Mouse (Mus musculus): Measurements from ENCODE around the gene Swsap1. TPM values are rescaled to one million over a fixed set of nuclear protein-coding genes. Genes with fewer than 3 reads are reported as not detected.

Gene Swsap1
- polyA plus RNA-seq, 1 experiment from 2014 or later, result 5.4 TPM

GRCm38 (mm10) chr9:21955225-21955569 lies 358 bp upstream of the Swsap1 start:
- TF ChIP-seq EP300 (optimal IDR thresholded peaks at IDR 0.05) (no peak), CTCF (IDR thresholded peaks at IDR 0.05; ENCODE audit: low read depth) (peak; percentile 67)
- ATAC-seq (ENCODE audit: low FRiP score, low TSS enrichment), result peak; percentile 62
- Histone ChIP-seq H3K9ac (ENCODE audit: low read length) (peak overlapping the region; percentile 48), H3K27me3 (ENCODE audit: control insufficient read depth, insufficient read depth, low read length) (no peaks in the 10 kb centered on the region), H3K4me3 (ENCODE audit: low read depth, low read length) (peak overlapping the region; percentile 71), H3K4me1 (replicated peaks; ENCODE audit: control insufficient read depth, insufficient read depth) (no peaks in the 10 kb centered on the region), H3K36me3 (ENCODE audit: control insufficient read depth, insufficient read depth, low read length) (no peaks in the 10 kb centered on the region), H3K27ac (replicated peaks) (0 out of 2 replicates have a peak overlapping the region, but pooled peaks have one; percentile 40), H3K4me2 (replicated peaks; ENCODE audit: low read depth) (peak overlapping the region; percentile 60), H3K9me3 (ENCODE audit: control insufficient read depth, low read length) (no peaks in the 10 kb centered on the region)
- under 1% methylated on average over 18 of the region's 18 CpGs for WGBS
- no peak for DNase-seq (ENCODE audit: low spot score)

GRCm38 (mm10) chr9:21958372-21958771 lies 2.8 kb downstream of the Swsap1 start:
- Histone ChIP-seq H3K4me2 (replicated peaks; ENCODE audit: low read depth) (no peak overlapping the region), H3K4me3 (ENCODE audit: low read depth, low read length) (no peak overlapping the region), H3K27me3 (ENCODE audit: control insufficient read depth, insufficient read depth, low read length) (no peaks in the 10 kb centered on the region), H3K9me3 (ENCODE audit: control insufficient read depth, low read length) (no peaks in the 10 kb centered on the region), H3K9ac (ENCODE audit: low read length) (no peak overlapping the region), H3K36me3 (ENCODE audit: control insufficient read depth, insufficient read depth, low read length) (no peaks in the 10 kb centered on the region), H3K27ac (replicated peaks) (no peak overlapping the region), H3K4me1 (replicated peaks; ENCODE audit: control insufficient read depth, insufficient read depth) (peaks cover 2% of the 10 kb centered on the region; the same call in 1 of the 2 replicates)
- no peak for ATAC-seq (ENCODE audit: low FRiP score, low TSS enrichment)
- TF ChIP-seq EP300 (optimal IDR thresholded peaks at IDR 0.05), result no peak
- TF ChIP-seq CTCF (IDR thresholded peaks at IDR 0.05; ENCODE audit: low read depth), result no peak
- DNase-seq (ENCODE audit: low spot score), result no peak
- 73% methylated on average over 5 of the region's 5 CpGs for WGBS

- Histone ChIP-seq H3K27ac (replicated peaks) (no peak overlapping the region), H3K4me2 (replicated peaks; ENCODE audit: low read depth) (no peak overlapping the region), H3K36me3 (ENCODE audit: control insufficient read depth, insufficient read depth, low read length) (no peaks in the 10 kb centered on the region), H3K4me1 (replicated peaks; ENCODE audit: control insufficient read depth, insufficient read depth) (peaks cover 2% of the 10 kb centered on the region; the same call in 1 of the 2 replicates), H3K9me3 (ENCODE audit: control insufficient read depth, low read length) (no peaks in the 10 kb centered on the region), H3K9ac (ENCODE audit: low read length) (no peak overlapping the region), H3K27me3 (ENCODE audit: control insufficient read depth, insufficient read depth, low read length) (no peaks in the 10 kb centered on the region), H3K4me3 (ENCODE audit: low read depth, low read length) (no peak overlapping the region)
- TF ChIP-seq CTCF (IDR thresholded peaks at IDR 0.05; ENCODE audit: low read depth) (no peak), EP300 (optimal IDR thresholded peaks at IDR 0.05) (no peak)
- ATAC-seq (ENCODE audit: low FRiP score, low TSS enrichment), result no peak
- WGBS, result 87% methylated on average over 7 of the region's 7 CpGs
- DNase-seq (ENCODE audit: low spot score), result no peak
Observed at GRCm38 (mm10) chr9:21959244-21959643, 3.7 kb downstream of the Swsap1 start.

DNA sequence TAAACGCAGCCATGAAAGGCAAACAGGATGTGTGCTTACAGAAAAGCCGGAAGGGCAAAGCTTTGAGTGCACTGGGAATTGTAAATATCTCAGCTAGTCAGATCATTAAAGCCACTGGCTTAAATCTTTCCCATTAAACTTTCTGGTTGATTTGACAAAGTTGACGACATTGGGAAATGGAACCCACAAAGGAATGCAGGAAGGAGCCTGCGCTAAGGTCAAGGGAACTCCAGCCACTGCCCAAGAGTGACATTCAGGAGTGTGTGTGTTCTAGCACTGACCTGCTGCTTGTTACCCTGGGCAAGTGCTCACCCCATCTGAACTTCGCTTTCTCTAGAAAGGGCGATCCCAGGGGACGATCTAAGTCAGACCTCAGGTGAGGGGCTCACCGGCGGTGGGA lies 4.6 kb downstream of the Swsap1 start:
- no peak for TF ChIP-seq CTCF (IDR thresholded peaks at IDR 0.05; ENCODE audit: low read depth)
- no peak for TF ChIP-seq EP300 (optimal IDR thresholded peaks at IDR 0.05)
- Histone ChIP-seq H3K9ac (ENCODE audit: low read length) (no peak overlapping the region), H3K4me2 (replicated peaks; ENCODE audit: low read depth) (0 out of 2 replicates have a peak overlapping the region, but pooled peaks have one; percentile 11), H3K27ac (replicated peaks) (no peak overlapping the region), H3K4me1 (replicated peaks; ENCODE audit: control insufficient read depth, insufficient read depth) (peaks cover 2% of the 10 kb centered on the region; the same call in 1 of the 2 replicates), H3K27me3 (ENCODE audit: control insufficient read depth, insufficient read depth, low read length) (no peaks in the 10 kb centered on the region), H3K9me3 (ENCODE audit: control insufficient read depth, low read length) (no peaks in the 10 kb centered on the region), H3K36me3 (ENCODE audit: control insufficient read depth, insufficient read depth, low read length) (no peaks in the 10 kb centered on the region), H3K4me3 (ENCODE audit: low read depth, low read length) (no peak overlapping the region)
- 48% methylated on average over 9 of the region's 9 CpGs for WGBS
- DNase-seq (ENCODE audit: low spot score), result no peak
- ATAC-seq (ENCODE audit: low FRiP score, low TSS enrichment), result no peak

DNA sequence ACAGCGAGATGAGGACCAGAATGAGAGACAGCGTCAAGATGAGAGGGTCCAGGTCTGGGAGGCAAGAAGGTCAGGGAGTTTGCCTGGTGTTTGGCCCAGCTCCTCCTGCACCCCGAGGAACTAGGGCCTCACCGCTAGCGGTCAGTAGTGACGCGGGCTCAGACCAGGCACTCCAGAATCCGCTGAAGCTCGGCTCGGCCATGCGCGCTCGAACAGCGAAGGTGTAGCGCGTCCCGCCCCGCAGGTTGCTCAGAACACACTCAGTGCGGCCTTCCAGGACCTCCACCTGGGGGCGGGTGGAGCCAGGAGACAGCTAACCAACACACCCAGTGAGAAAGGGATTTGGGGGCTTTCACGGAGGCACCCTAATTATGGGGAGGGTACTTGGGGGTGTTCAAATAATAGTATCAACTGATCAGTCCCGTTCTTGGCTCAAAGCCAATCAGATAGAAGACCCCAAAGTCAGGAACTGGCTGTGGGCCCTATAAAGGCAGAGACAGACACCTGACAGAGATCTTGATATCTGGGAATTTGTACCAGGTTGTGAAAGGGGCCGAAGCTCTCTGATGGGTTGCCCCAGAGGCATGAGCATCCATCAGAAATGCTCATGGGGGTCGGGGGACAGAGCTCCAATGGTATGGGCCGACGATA lies 5.1 kb downstream of the Swsap1 start:
- WGBS, result 15% methylated on average over 26 of the region's 26 CpGs
- Histone ChIP-seq H3K9ac (ENCODE audit: low read length) (no peak overlapping the region), H3K9me3 (ENCODE audit: control insufficient read depth, low read length) (no peaks in the 10 kb centered on the region), H3K27ac (replicated peaks) (no peak overlapping the region), H3K4me2 (replicated peaks; ENCODE audit: low read depth) (peak overlapping the region; percentile 11; the same call in 1 of the 2 replicates), H3K36me3 (ENCODE audit: control insufficient read depth, insufficient read depth, low read length) (no peaks in the 10 kb centered on the region), H3K4me3 (ENCODE audit: low read depth, low read length) (no peak overlapping the region), H3K27me3 (ENCODE audit: control insufficient read depth, insufficient read depth, low read length) (no peaks in the 10 kb centered on the region), H3K4me1 (replicated peaks; ENCODE audit: control insufficient read depth, insufficient read depth) (peaks cover 2% of the 10 kb centered on the region; the same call in 1 of the 2 replicates)
- no peak for ATAC-seq (ENCODE audit: low FRiP score, low TSS enrichment)
- peak; percentile 72 for DNase-seq (ENCODE audit: low spot score)
- no peak for TF ChIP-seq EP300 (optimal IDR thresholded peaks at IDR 0.05)
- TF ChIP-seq CTCF (IDR thresholded peaks at IDR 0.05; ENCODE audit: low read depth), result peak; percentile 54

DNA sequence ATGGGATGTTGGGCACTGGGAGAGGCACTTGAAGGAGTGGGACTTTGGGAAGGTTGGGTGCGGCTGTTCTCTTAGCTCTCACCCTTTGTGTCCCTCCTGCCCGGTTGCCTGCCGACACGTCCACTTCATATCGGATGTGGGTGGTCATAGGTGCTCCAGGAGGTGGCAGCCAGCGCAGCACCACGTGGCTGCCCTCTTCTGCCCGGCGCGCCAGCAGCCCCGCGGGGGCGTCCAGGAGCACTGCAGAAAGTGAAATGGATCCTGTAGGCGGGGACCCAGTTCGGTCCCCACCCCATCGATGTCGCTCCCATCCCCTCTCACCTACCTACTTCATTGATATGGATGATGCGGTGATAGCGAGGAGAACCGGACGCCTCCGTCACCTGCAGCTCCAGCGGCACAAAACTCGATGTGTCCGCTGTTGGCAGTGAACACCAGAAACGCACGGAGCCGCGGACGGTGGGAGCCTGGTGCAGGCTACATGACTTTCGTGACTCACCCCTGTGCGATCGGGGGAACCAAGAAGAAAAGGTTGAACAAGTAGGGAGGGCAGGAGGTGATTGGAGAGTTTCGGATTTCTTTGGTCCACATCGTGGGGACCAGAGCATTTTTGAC lies 5.9 kb downstream of the Swsap1 start:
- Histone ChIP-seq H3K27ac (replicated peaks) (no peak overlapping the region), H3K9ac (ENCODE audit: low read length) (peak overlapping the region; percentile 50), H3K9me3 (ENCODE audit: control insufficient read depth, low read length) (no peaks in the 10 kb centered on the region), H3K36me3 (ENCODE audit: control insufficient read depth, insufficient read depth, low read length) (no peaks in the 10 kb centered on the region), H3K27me3 (ENCODE audit: control insufficient read depth, insufficient read depth, low read length) (no peaks in the 10 kb centered on the region), H3K4me3 (ENCODE audit: low read depth, low read length) (peak overlapping the region; percentile 44), H3K4me1 (replicated peaks; ENCODE audit: control insufficient read depth, insufficient read depth) (peaks cover 2% of the 10 kb centered on the region; the same call in 1 of the 2 replicates), H3K4me2 (replicated peaks; ENCODE audit: low read depth) (peak overlapping the region; percentile 90)
- ATAC-seq (ENCODE audit: low FRiP score, low TSS enrichment), result no peak
- WGBS, result 4% methylated on average over 35 of the region's 35 CpGs
- DNase-seq (ENCODE audit: low spot score), result no peak
- TF ChIP-seq CTCF (IDR thresholded peaks at IDR 0.05; ENCODE audit: low read depth), result 0 out of 2 replicates have a peak, but pooled peaks have one; percentile 3
- no peak for TF ChIP-seq EP300 (optimal IDR thresholded peaks at IDR 0.05)
